Mouse (Mus musculus): ENCODE data around the gene Psg18. TPM values are rescaled to one million over a fixed set of nuclear protein-coding genes. Genes with fewer than 3 reads are reported as not detected.
"Not testable (repeated sequence)": the region's sequence is repeated elsewhere in the genome, so short reads cannot be mapped to it uniquely, and the experiment has no call there.

Psg18 gene
- polyA plus RNA-seq (2015; fragmentation: Nextera tagmentation; extraction: Ambion mirVana), result not detected in 2 replicates

DNA sequence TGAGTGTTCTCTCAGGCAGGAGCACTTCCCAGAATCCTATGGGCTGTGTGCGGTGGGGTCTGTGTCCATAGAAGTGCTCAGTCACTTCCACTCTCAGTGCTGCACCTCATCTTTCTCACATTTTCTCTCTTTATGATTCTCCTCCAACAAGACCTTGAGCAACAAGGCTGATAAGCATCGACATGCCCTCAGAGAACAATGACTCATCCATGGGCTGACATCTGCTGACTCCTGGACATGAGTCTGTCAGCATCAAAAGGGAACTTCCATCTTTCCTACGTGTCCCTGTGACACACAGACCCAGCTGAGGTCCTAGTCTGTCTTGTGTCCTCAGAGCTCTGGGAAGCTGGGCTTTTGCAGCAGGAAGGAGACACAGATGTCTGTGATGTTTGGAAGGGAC lies at the start of gene Psg18:
Gene Psg18, minus strand, starts transcription at position 101 of the 400 bp plus-strand sequence.
- not testable (repeated sequence) for H3K27me3 ChIP-seq; H3K4me1 ChIP-seq (replicated peaks); H3K4me3 ChIP-seq (replicated peaks); H3K36me3 ChIP-seq; ATAC-seq; H3K27ac ChIP-seq; H3K4me2 ChIP-seq (replicated peaks); H3K9ac ChIP-seq (replicated peaks)
- WGBS, result 70% methylated on average over 3 of the region's 3 CpGs
- peaks cover 37% of the 10 kb centered on the region; the same call in 1 of the 2 replicates for H3K9me3 ChIP-seq

DNA sequence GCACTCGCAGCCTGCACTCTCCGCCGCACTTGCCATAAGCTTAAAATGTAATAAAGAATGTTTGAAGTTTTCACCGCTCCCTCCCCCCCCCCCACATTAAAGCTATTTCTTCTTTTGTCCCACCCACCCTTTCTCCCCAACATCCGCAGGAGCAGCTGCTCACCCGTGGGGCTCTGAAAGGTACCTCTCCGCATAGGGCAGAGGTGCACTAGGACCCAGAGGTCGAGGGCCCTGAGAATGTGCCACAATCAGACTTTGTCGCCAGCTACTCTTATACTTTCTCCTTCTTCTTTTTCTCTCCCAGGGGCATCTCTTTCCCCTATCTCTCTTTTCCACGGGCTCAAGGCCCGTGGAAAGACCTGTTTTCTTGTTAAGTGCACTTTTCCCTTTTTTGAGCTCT lies 48.6 kb upstream of the Psg18 start:
- no peak for ATAC-seq
- H3K27ac ChIP-seq, result 0 out of 2 replicates have a peak overlapping the region, but pooled peaks have one; percentile 39
- H3K4me2 ChIP-seq (replicated peaks), result no peak overlapping the region
- no peaks in the 10 kb centered on the region for H3K4me1 ChIP-seq (replicated peaks)
- H3K4me3 ChIP-seq (replicated peaks), result peak overlapping the region; percentile 22
- H3K27me3 ChIP-seq, result no peaks in the 10 kb centered on the region
- WGBS, result 37% methylated on average over 11 of the region's 11 CpGs
- peaks cover 21% of the 10 kb centered on the region for H3K9me3 ChIP-seq
- no peaks in the 10 kb centered on the region for H3K36me3 ChIP-seq
- no peak overlapping the region for H3K9ac ChIP-seq (replicated peaks)

DNA sequence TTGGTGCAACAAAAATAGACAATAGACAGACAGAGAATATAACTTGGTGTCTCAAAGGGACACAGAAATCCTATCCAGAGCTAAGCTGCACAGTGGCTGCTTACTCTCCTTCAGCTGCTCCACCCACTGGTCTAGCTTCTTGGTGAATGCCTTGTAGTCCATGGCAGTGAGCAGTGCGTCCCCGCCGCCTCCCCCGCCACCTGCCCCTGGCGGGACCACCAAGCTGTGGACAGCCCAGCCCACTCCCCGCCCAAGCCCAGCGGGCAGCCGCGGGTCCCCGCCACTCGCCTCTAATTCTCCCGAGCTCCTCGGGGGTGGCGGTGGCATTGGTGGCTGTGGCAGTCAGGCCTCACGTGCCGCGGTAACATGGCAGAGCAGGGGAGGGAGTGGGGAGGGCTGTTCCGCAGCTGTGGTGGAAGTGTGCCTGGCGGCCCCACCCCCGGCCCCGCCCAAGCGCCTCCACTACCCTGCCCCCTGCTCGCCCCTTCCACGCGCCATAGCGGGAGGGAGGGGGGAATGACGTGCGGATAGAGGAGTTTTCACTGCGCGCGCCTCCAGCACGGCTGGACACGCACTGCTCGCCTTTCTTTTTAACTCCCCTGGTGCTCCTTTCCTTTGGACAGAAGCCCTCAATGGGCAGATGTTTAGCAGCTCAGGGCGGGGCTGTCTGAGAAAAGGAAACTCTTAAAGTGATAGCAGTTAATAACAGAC lies 47.9 kb upstream of the Psg18 start:
- Histone ChIP-seq H3K36me3 (no peaks in the 10 kb centered on the region), H3K4me3 (replicated peaks) (peak overlapping the region; percentile 22), H3K27me3 (no peaks in the 10 kb centered on the region), H3K27ac (no peak overlapping the region), H3K4me2 (replicated peaks) (0 out of 2 replicates have a peak overlapping the region, but pooled peaks have one; percentile 5), H3K4me1 (replicated peaks) (no peaks in the 10 kb centered on the region), H3K9me3 (peaks cover 16% of the 10 kb centered on the region; the same call in 1 of the 2 replicates), H3K9ac (replicated peaks) (no peak overlapping the region)
- 36% methylated on average over 34 of the region's 35 CpGs for WGBS
- ATAC-seq, result peak; percentile 85

DNA sequence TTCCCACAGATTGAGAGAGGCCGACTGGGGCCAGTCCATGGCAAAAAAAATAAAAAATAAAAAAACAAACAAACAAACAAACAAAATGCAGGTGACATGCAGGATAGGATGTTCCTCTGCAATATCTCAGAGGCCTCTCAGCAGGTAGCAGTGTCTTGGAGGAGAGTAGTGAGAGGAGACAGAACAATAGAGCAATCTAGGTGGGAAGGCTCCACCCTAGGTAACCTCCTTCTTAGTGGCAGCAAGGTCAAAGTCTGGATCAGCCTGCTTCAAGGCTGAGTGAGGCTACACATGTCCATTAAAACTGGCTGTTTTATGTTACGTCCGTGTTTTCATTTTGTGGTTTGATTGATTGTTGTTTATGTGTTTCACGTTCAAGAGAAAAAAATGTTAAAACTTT lies 36.7 kb upstream of the Psg18 start:
- not testable (repeated sequence) for H3K4me1 ChIP-seq (replicated peaks); H3K27me3 ChIP-seq; H3K9ac ChIP-seq (replicated peaks); H3K4me3 ChIP-seq (replicated peaks); H3K4me2 ChIP-seq (replicated peaks); H3K27ac ChIP-seq; ATAC-seq; H3K36me3 ChIP-seq
- H3K9me3 ChIP-seq, result peaks cover 26% of the 10 kb centered on the region
- WGBS, result 84% methylated on average over 4 of the region's 4 CpGs

DNA sequence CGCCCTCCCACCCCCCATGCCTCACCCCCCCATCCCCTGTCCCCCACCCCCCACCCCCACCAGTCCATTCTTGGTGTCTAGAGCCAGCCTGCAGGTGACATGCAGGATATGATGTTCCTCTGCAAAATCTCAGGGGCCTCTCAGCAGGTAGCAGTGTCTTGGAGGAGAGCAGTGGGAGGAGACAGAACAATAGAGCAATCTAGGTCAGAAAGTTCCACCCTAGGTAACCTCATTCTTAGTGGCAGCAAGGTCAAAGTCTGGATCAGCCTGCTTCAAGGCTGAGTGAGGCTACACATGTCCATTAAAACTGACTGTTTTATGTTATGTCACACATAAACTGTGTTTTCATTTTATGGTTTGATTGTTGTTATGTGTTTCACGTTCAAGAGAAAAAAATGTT lies 23.5 kb upstream of the Psg18 start:
- H3K4me1 ChIP-seq (replicated peaks), result no peaks in the 10 kb centered on the region
- H3K9me3 ChIP-seq, result peaks cover 38% of the 10 kb centered on the region
- no peak for ATAC-seq
- 50% methylated on average over 2 of the region's 2 CpGs for WGBS
- no peak overlapping the region for H3K4me2 ChIP-seq (replicated peaks)
- no peak overlapping the region for H3K4me3 ChIP-seq (replicated peaks)
- no peaks in the 10 kb centered on the region for H3K27me3 ChIP-seq
- H3K9ac ChIP-seq (replicated peaks), result no peak overlapping the region
- H3K36me3 ChIP-seq, result no peaks in the 10 kb centered on the region
- H3K27ac ChIP-seq, result no peak overlapping the region

DNA sequence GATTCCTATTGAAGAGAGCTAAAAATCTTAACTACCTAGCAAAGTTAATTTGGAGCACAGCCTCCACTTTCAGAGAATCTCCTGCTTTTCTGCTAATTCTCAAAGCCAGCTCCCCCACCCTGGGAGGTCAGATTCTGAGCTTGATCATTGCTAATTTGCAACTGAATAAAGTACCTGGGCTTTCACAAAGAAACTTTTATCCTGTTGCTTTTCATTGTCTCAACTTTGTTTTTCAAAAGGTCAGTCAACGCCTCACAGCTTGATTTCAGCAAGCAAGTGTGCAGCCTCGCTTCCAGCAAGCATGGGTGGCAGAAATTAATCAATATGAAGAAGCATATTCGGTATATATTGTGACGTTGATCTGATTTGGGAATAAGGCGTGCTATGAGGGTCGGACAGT lies 19.4 kb downstream of the Psg18 start:
- H3K4me1 ChIP-seq (replicated peaks); H3K4me2 ChIP-seq (replicated peaks); H3K36me3 ChIP-seq; H3K27ac ChIP-seq; ATAC-seq; H3K27me3 ChIP-seq; H3K4me3 ChIP-seq (replicated peaks); H3K9ac ChIP-seq (replicated peaks): not testable (repeated sequence)
- WGBS, result 73% methylated on average over 6 of the region's 6 CpGs
- H3K9me3 ChIP-seq, result peaks cover 33% of the 10 kb centered on the region

Other genes starting within 250 kb of the Psg18 start
- gene Igfl3, start 178.5 kb downstream of the Psg18 start, polyA plus RNA-seq (2015; fragmentation: Nextera tagmentation; extraction: Ambion mirVana), result not detected in 2 replicates
- gene Mill1, start 109.7 kb downstream of the Psg18 start, polyA plus RNA-seq (2015; fragmentation: Nextera tagmentation; extraction: Ambion mirVana), result not detected in 2 replicates
- not detected in 2 replicates for gene Psg28, start 77.0 kb upstream of the Psg18 start, polyA plus RNA-seq (2015; fragmentation: Nextera tagmentation; extraction: Ambion mirVana)
- gene Psg26, start 129.2 kb upstream of the Psg18 start, polyA plus RNA-seq (2015; fragmentation: Nextera tagmentation; extraction: Ambion mirVana), result not detected in 2 replicates
- gene Psg25, start 177.3 kb upstream of the Psg18 start, polyA plus RNA-seq (2015; fragmentation: Nextera tagmentation; extraction: Ambion mirVana), result not detected in 2 replicates
- not detected in 2 replicates for gene Psg27, start 212.3 kb upstream of the Psg18 start, polyA plus RNA-seq (2015; fragmentation: Nextera tagmentation; extraction: Ambion mirVana)